Mouse (Mus musculus) heart, embryonic 11.5 days (tissue): ENCODE data around the gene S100a16. TPM values are rescaled to one million over a fixed set of nuclear protein-coding genes. Genes with fewer than 3 reads are reported as not detected.
A peak's percentile ranks its signal among the peaks of the same experiment; 100 is the strongest.

Experiments used
- ATAC-seq: fragments of 200-750 bp; cut with Nextera tagmentation; replicated peaks from 2 replicates; pipeline ENCODE4 v1.8.0; 2017; ENCODE audit warnings: moderate library complexity; ENCODE audit not compliant: insufficient number of reproducible peaks, low FRiP score, low TSS enrichment
- H3K27ac ChIP-seq: fragments of 300-500 bp; sonication (generic); 2 replicates; pipeline ENCODE4 v1.5.1; 2014; ENCODE audit warnings: mild to moderate bottlenecking, low read depth, low read length
- H3K27me3 ChIP-seq: fragments of 300-500 bp; sonication (generic); 2 replicates; pipeline ENCODE4 v1.6.1; 2014; ENCODE audit warnings: mild to moderate bottlenecking, low read length, mixed read lengths; ENCODE audit not compliant: control insufficient read depth, insufficient read depth
- H3K36me3 ChIP-seq: fragments of 300-500 bp; sonication (generic); 2 replicates; pipeline ENCODE4 v1.6.1; 2014; ENCODE audit warnings: mild to moderate bottlenecking, low read length, moderate library complexity, mixed read lengths; ENCODE audit not compliant: control insufficient read depth, insufficient read depth
- H3K4me1 ChIP-seq: fragments of 300-500 bp; sonication (generic); 2 replicates; pipeline ENCODE4 v1.6.1; 2014; ENCODE audit warnings: low read length; ENCODE audit not compliant: control insufficient read depth, insufficient read depth
- H3K4me2 ChIP-seq: fragments of 300-500 bp; sonication (generic); 2 replicates; pipeline ENCODE4 v1.6.1; 2014; ENCODE audit warnings: mild to moderate bottlenecking, moderate library complexity
- H3K4me3 ChIP-seq: fragments of 300-500 bp; sonication (generic); 2 replicates; pipeline ENCODE4 v1.5.1; 2014; ENCODE audit warnings: low read depth, low read length
- H3K9ac ChIP-seq: fragments of 300-500 bp; sonication (generic); 2 replicates; pipeline ENCODE4 v1.6.1; 2014; ENCODE audit warnings: mild to moderate bottlenecking, low read depth, low read length, moderate library complexity
- H3K9me3 ChIP-seq: fragments of 300-500 bp; sonication (generic); replicated peaks from 2 replicates; pipeline ENCODE4 v1.6.1; 2016; ENCODE audit warnings: low read length; ENCODE audit not compliant: control insufficient read depth
- WGBS: fragments of 180-500 bp; shearing (Covaris S2); extraction: QIAGEN DNeasy Blood & Tissue Kit; methylation state at CpG from one replicate; pipeline ENCODE4 v1.1.7; 2014; ENCODE audit not compliant: insufficient replicate concordance; 5-methylcytosine and 5-hydroxymethylcytosine counted together
- polyA plus RNA-seq: library from polyadenylated mRNA; unstranded; fragments of >200 nt; fragmentation: Nextera tagmentation; extraction: Ambion mirVana; gene quantifications from 2 replicates; pipeline ENCODE4 v1.2.1, GENCODE M21; 2014

The S100a16 gene
- polyA plus RNA-seq, 1 experiment from 2014 or later, result 28.4 TPM

- no peaks in the 10 kb centered on the region for H3K27me3 ChIP-seq
- WGBS, result 72% methylated on average over 7 of the region's 7 CpGs
- no peaks in the 10 kb centered on the region for H3K36me3 ChIP-seq
- no peak overlapping the region for H3K27ac ChIP-seq
- H3K9ac ChIP-seq, result no peak overlapping the region
- no peaks in the 10 kb centered on the region for H3K4me1 ChIP-seq
- no peak for ATAC-seq
- H3K9me3 ChIP-seq, result no peaks in the 10 kb centered on the region
- H3K4me2 ChIP-seq, result no peak overlapping the region
- H3K4me3 ChIP-seq, result no peak overlapping the region
Measured at GRCm38 (mm10) chr3:90527291-90527873, 9.7 kb upstream of the S100a16 start.

DNA sequence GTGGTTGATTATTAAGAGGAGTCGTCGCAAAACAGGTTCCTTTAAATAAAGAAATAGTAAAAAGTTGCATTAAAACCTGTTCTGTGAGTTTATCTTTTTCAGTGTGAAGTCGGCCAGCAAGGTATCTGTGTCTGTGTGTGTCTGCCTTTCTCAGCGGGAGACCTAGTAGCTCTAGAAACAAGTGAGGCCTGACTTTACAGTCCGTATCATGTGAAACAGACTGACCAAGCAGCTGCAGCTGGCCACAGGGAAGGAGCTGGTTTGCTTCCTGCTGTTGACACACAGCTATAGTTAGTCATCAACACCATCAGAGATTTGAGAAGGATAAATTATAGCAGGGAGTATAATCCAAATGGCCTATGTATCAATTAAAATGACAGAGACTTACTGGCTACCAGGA is 5.3 kb upstream of the S100a16 start:
- H3K27me3 ChIP-seq, result no peaks in the 10 kb centered on the region
- ATAC-seq, result no peak
- no peak overlapping the region for H3K9ac ChIP-seq
- no peak overlapping the region for H3K4me2 ChIP-seq
- no peak overlapping the region for H3K4me3 ChIP-seq
- H3K36me3 ChIP-seq, result no peaks in the 10 kb centered on the region
- no peaks in the 10 kb centered on the region for H3K9me3 ChIP-seq
- H3K27ac ChIP-seq, result no peak overlapping the region
- no peaks in the 10 kb centered on the region for H3K4me1 ChIP-seq
- WGBS, result 59% methylated on average over 5 of the region's 5 CpGs

GRCm38 (mm10) chr3:90535446-90535845 is 1.6 kb upstream of the S100a16 start:
- no peaks in the 10 kb centered on the region for H3K4me1 ChIP-seq
- H3K4me2 ChIP-seq, result no peak overlapping the region
- no peak for ATAC-seq
- no peak overlapping the region for H3K27ac ChIP-seq
- no peak overlapping the region for H3K9ac ChIP-seq
- H3K9me3 ChIP-seq, result no peaks in the 10 kb centered on the region
- no peaks in the 10 kb centered on the region for H3K36me3 ChIP-seq
- no peak overlapping the region for H3K4me3 ChIP-seq
- H3K27me3 ChIP-seq, result no peaks in the 10 kb centered on the region
- 60% methylated on average over 1 of the region's 1 CpGs for WGBS

GRCm38 (mm10) chr3:90537905-90538296 is 847 bp downstream of the S100a16 start:
- no peaks in the 10 kb centered on the region for H3K36me3 ChIP-seq
- H3K4me1 ChIP-seq, result no peaks in the 10 kb centered on the region; the same call in 1 of the 2 replicates
- no peaks in the 10 kb centered on the region for H3K27me3 ChIP-seq
- H3K27ac ChIP-seq, result no peak overlapping the region
- ATAC-seq, result no peak
- H3K9me3 ChIP-seq, result no peaks in the 10 kb centered on the region
- 67% methylated on average over 5 of the region's 5 CpGs for WGBS
- H3K4me3 ChIP-seq, result no peak overlapping the region
- no peak overlapping the region for H3K9ac ChIP-seq
- H3K4me2 ChIP-seq, result no peak overlapping the region

- no peak overlapping the region for H3K9ac ChIP-seq
- 53% methylated on average over 4 of the region's 4 CpGs for WGBS
- H3K9me3 ChIP-seq, result no peaks in the 10 kb centered on the region
- H3K4me3 ChIP-seq, result no peak overlapping the region
- ATAC-seq, result no peak
- no peak overlapping the region for H3K4me2 ChIP-seq
- no peaks in the 10 kb centered on the region for H3K36me3 ChIP-seq
- H3K4me1 ChIP-seq, result no peaks in the 10 kb centered on the region; the same call in 1 of the 2 replicates
- no peaks in the 10 kb centered on the region for H3K27me3 ChIP-seq
- 0 out of 2 replicates have a peak overlapping the region, but pooled peaks have one; percentile 5 for H3K27ac ChIP-seq
Measured at GRCm38 (mm10) chr3:90540904-90541303, 3.9 kb downstream of the S100a16 start.

DNA sequence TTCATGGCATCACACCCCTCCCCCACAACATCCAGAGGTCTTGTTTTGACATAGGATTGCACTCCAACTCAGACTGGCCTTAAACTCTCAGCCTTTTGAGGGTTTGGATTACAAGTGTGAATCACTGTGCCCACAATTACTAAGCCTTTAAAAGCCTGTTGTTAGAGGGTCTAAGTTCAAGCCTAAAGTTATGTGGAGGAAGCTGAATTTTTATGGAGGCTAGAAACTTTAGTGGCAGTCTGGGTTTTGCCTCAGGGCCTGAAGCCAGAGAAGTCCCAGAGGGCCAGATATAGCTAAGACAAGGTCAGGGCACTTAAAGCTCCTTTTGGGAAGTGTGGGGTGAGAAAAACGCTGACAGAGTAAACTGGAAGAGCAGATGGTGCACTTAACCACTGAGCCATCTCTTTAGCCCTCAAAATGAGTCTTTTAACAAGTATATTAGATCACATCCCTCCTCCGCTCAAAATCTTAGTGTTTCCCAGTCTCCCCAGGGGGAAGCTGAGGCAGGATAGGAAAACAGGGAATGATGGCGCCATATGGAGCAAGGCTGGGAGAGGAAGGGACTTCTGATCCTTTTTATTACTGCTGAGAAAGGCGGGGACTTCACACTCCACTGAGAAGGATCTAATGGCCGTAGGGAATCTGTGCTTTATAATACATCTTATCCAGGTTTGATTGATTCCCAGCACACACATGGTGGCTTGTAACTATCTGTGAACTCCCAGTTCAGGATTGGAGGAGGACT is 12.8 kb downstream of the S100a16 start:
- ATAC-seq, result no peak
- Histone ChIP-seq H3K9me3 (no peaks in the 10 kb centered on the region), H3K9ac (no peak overlapping the region), H3K4me2 (no peak overlapping the region), H3K4me3 (no peak overlapping the region), H3K36me3 (no peaks in the 10 kb centered on the region), H3K4me1 (peaks cover 2% of the 10 kb centered on the region; the same call in 1 of the 2 replicates), H3K27me3 (no peaks in the 10 kb centered on the region), H3K27ac (no peak overlapping the region)
- 47% methylated on average over 5 of the region's 5 CpGs for WGBS

- no peak overlapping the region for H3K4me3 ChIP-seq
- H3K4me1 ChIP-seq, result peaks cover 2% of the 10 kb centered on the region; the same call in 1 of the 2 replicates
- no peaks in the 10 kb centered on the region for H3K27me3 ChIP-seq
- no peaks in the 10 kb centered on the region for H3K36me3 ChIP-seq
- no peak for ATAC-seq
- no peak overlapping the region for H3K4me2 ChIP-seq
- 91% methylated on average over 2 of the region's 2 CpGs for WGBS
- H3K27ac ChIP-seq, result no peak overlapping the region
- H3K9ac ChIP-seq, result no peak overlapping the region
- no peaks in the 10 kb centered on the region for H3K9me3 ChIP-seq
Measured at GRCm38 (mm10) chr3:90550421-90550790, 13.4 kb downstream of the S100a16 start.

GRCm38 (mm10) chr3:90552231-90552630 is 15.2 kb downstream of the S100a16 start:
- H3K9me3 ChIP-seq, result no peaks in the 10 kb centered on the region
- H3K4me2 ChIP-seq, result no peak overlapping the region
- WGBS, result 76% methylated on average over 2 of the region's 2 CpGs
- no peak overlapping the region for H3K27ac ChIP-seq
- H3K4me3 ChIP-seq, result no peak overlapping the region
- no peak overlapping the region for H3K9ac ChIP-seq
- H3K4me1 ChIP-seq, result peaks cover 2% of the 10 kb centered on the region; the same call in 1 of the 2 replicates
- H3K27me3 ChIP-seq, result no peaks in the 10 kb centered on the region
- no peaks in the 10 kb centered on the region for H3K36me3 ChIP-seq
- ATAC-seq, result no peak

- H3K4me1 ChIP-seq, result no peaks in the 10 kb centered on the region
- ATAC-seq, result no peak
- H3K36me3 ChIP-seq, result no peaks in the 10 kb centered on the region
- H3K27ac ChIP-seq, result no peak overlapping the region
- H3K9me3 ChIP-seq, result no peaks in the 10 kb centered on the region
- H3K9ac ChIP-seq, result no peak overlapping the region
- 64% methylated on average over 5 of the region's 5 CpGs for WGBS
- H3K4me3 ChIP-seq, result no peak overlapping the region
- no peak overlapping the region for H3K4me2 ChIP-seq
- H3K27me3 ChIP-seq, result no peaks in the 10 kb centered on the region
Measured at GRCm38 (mm10) chr3:90555954-90556353, 18.9 kb downstream of the S100a16 start.
